Mouse (Mus musculus) heart, adult 18-20 months (tissue): ENCODE results near the gene Tspan9. TPM values are rescaled to one million over a fixed set of nuclear protein-coding genes. Genes with fewer than 3 reads are reported as not detected.

Experiments used
- DNase-seq, 2 experiments: peaks; one replicate each; pipeline ENCODE4 v3.0.0; 2021 to 2022; ENCODE audit warnings: mixed read lengths in 1 of 2
- total RNA-seq, 2 experiments: library from RNA; stranded (reverse); gene quantifications; 2 replicates each; pipeline ENCODE4 v1.2.3; 2021

Gene Tspan9
- total RNA-seq, 2 experiments from 2014 or later, result 83.1 to 104 TPM

DNA sequence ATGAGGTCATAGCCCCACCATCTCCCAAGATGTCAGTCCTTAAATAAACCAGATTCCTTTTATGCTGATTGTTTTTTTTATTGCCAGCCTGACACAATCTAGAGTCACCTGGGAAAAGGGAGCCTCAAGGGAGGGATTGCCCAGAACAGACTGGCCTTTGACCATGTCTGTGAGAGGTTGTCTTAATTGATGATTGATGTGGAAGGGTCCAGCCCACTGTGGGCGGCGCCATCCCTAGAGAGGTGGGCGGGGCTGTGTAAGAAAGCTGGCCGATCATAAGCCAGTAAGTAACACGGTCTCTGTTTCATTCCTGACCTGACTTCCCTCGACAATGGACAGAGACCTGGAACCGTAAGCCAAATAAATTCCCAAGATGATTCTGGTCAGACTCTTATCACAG lies 124.3 kb downstream of the Tspan9 start:
- DNase-seq, result no peak

DNA sequence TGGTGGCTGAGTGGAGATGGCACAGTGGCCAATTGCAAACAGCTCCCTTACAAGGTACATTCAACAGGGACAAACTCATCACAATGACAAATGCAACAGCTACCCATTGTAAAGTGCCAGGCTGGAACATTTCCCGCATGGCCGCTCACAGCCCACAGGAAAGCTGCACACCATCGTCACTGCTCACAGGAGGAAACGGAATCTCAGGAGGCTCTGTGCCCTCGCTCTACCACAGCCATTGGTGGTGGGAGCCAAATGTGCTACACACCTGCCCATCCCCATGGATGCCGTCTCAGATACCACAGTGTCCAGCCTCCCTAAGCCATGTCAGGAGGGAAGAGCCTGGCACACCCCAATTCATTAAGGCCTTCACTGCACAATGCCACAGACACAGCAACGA lies 128.1 kb downstream of the Tspan9 start:
- no peak for DNase-seq

DNA sequence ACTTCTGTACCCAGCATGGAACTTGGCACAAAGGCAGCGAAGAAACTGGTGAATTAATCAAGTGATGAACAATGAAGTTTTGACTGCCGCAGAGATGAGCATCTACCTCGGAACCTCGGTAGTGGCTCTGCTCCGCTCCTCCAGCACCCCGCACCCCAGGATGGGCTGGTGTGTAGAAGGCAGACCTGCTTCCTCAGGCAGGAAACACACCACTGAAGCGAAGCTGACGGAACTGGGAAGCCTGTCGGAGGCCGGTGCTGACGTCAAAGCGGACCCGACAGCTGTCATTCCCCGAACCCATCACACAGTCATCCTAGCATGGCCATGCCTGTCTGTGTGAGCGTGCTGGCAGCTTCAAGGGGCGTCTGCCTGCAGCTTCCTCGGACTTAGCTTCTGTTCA lies 131.6 kb downstream of the Tspan9 start:
- DNase-seq, result no peak

DNA sequence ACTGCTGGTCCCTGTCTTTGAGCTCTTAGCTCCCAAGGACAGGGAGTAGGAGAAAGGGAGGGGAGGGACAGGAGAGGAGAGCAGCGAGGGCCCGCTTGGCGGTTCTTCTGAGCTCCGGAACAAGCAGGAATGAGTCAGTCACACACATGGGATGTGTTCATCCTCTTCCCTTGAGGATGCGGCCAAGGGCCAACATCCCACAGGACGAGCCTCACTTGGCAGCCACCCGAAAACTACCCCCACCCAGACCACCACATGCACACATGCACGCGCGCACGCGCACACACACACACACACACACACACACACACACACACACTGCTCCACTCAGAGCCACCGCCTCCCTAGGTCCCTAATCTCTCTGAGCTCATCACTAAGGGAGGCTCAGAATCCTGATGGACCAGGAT lies 132.3 kb downstream of the Tspan9 start:
- peak in 1 of 2 experiments; percentile 48 for DNase-seq

DNA sequence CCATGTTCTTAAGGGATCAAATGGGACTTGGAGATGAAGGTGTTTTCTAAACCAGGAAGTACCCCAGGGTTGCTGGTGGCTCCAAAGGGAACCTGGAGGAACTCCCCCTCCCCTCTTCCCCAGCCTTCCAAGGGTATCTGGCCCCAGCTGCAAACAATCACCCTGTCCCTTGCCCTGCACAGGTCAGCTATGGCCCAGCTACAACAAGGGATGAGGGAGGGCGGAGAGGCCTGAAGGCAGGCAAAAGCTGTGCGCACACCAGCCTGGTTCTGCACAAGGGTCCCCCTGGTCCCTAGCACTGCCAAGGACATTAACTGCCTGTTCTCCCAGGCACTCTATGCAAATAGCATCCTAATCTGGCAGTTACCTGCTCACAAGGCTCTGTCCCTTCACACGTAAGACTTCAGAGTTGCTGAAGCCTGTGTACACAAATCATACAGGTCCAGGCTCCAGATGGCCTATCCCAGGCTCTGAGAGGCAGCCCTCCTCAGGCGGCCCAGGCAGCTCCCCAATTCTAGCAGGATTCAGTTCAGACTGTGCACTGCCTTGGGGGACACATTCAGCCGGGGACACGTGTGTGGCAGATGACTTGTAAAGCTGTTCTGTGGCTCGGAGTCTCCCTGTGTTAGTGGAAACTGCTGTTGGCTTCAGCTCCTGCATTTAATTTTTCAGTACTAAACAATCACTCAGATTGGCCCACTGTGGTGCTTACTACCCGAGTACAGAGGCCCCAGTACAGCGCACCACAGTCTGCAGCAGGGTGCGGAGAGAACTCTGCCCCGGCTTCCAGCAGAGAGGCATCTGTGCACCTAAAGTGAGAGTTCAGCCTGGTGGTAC lies 133.0 kb downstream of the Tspan9 start:
- no peak for DNase-seq

DNA sequence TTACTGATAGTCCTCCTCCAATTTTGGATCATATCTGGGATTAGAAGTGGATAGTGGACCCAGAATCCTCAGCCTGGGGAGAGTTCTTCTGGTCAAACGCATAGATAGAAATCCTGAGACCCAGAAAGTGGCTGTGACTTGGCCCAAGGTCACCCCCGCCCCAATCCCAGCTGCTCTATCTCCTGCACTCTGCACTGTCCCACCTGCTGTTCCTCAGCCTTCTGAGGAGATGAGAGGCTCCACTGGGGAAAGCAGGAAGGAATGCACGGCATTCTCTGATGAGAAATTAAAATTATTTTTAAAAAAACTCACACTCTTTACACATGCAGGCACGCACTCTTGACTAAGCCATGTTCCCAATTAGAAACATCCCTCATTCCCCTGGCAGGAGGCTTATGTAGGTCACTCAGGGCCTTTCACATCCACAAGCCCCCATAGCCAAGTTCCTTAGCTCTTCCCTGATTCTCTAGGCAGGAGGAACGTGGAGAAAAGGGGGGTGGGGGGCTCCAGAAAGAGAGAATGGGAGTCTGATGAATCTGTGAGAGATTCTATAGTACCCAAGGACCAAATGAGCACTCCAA lies 135.3 kb downstream of the Tspan9 start:
- DNase-seq, result no peak

DNA sequence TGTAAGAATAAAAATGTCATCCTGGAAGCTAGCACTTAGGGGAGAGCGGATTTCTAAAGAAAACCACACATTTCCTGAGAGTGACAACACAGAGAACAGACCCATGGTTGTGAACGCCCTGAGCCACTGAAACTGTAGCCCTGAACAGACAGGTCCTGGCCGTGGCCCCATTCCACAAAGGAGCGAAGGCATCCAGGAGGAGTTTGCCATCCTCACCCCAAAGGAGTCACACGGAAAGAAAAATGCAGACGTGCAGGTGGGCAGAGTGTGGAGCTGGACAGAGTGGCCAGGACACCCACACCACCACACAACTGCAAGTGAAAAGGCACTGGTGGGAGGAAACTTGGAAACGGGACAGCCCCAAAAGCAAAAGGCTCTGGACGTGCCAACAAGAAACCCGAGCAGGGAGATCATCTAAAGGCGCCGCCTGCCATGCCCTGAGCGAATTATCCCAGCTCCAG lies 136.1 kb downstream of the Tspan9 start:
- peak in 1 of 2 experiments; percentile 64 for DNase-seq

DNA sequence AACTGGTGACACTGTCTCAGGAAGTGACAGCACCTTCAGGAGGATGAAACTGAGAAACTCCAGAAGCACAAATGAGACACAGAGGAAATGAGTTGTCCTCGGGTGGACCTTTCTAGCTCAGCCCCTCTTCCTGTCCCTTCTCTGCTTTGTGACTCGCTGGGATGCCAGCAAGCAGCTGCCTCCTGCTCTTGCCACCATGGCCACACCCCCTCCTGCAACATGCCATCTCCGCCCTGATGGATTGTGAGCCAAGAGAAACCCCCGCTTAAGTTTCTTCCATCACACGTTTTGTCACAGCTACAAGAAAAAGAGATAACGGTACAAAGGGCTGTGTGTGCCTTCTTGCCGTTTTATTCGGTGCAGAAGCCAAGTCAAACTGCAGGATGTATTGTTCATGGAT lies 137.2 kb downstream of the Tspan9 start:
- DNase-seq, result no peak

DNA sequence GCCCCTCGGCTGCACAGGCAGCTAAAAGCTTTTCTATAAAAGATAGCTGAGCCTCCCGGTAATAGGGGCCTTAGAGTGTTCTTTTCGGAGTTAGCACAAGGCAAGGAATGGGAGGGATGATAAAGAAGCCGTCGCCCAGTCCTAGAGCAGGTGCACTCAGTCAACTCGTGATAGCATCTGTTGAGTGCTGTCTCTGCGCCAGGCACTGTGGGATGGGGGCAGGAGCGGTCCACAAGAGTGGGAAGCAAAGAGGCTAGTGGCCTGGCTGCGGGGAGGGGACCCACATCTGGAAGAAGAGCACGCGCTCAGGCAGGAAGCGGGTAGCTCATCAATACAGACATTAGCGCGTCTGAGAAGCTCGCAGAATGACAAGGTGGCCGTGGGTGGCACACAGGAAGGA lies 138.8 kb downstream of the Tspan9 start:
- no peak for DNase-seq

DNA sequence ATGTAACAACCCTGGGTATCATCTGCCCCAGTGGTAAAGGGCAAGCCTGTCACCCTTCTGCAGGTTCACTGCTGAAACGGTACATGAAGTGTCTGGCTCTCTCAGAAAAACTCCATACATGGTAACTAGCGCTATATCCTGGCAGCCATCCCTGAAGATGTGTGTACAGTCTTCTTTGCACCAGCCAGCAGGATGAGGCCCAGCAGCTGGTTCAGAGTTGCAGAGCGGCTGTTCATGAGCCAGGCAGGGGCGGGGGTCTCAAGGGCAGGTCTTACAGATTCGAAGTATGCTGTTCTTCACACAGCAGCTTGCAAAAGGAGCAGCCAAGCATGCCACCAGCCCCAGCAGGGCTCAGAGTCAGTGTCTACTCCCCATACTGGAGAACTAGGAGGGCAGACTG lies 139.9 kb downstream of the Tspan9 start:
- no peak for DNase-seq

DNA sequence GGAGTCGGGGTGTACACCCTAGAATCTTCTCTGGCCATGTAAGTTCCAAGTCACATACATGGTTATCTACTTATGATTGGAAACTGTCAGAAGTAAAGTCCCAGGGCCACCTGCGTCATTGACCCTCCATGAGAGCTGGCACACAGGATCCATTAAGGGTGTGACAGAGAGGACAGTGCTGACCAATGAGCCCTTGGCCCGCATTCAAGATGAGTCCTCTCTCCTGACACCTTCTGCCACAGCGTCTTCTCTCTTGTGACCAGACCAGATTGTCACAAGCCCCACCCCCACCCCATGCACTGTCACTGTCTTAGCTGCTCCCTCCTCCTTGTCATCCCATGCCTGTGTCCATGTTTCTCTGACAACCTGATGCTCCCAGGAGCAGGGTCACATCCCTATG lies 140.7 kb downstream of the Tspan9 start:
- DNase-seq, result no peak

DNA sequence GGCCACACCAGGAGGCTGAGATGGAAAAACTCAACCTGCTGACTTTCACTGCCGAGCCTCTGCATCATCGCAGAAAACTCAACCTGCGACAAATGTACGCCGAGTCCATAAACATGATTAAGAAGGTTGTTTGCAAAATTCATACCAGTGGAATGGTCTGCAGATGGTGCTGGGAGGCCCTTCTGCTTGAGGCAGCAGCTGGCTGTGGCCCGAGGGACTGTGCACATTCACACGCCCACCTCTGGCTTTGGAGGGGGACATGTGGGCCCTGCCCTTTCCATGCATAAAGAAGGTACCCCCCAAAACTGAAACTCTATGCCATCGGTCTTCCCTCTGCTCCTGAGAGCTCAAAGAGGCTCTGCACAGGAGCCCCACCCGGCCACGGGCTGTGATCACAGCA lies 141.3 kb downstream of the Tspan9 start:
- DNase-seq, result no peak

DNA sequence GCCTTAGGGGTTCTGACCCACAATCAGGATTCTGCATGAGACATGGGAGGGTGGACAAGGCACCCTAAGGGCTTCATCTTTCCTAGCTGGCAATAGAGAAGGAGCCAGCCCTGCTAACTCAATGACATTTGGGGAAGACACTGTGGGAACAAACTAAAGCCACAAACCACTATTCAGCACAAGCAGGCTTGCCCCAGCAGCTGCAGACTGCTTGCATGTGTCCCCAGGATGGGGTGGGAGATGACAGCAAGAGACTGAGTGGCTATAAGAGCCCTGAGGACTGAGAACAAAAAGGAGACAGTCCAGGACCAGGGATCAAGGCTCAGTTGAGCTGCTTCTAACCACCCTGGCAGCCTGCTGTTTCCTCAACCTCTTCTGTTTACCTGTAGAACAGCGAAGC lies 141.8 kb downstream of the Tspan9 start:
- DNase-seq, result no peak

DNA sequence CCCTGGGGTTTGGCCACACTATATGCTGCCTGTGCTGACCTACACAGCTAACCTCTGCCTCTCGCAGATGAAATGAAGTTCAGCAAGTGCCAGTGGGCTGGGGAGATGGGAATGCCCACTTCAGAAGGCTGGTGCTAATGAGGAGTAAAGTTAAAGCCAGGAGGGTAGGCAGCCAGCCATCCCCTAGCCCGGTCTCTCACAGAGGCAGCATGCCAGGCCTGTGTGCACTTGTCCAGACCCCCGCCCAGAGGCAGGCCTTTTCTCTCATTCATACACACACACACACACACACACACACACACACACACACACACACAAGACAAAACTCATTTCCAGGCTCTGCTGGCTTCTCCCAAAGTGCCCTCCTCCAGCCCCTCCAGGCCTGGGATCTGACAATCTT lies 142.6 kb downstream of the Tspan9 start:
- DNase-seq, result no peak

DNA sequence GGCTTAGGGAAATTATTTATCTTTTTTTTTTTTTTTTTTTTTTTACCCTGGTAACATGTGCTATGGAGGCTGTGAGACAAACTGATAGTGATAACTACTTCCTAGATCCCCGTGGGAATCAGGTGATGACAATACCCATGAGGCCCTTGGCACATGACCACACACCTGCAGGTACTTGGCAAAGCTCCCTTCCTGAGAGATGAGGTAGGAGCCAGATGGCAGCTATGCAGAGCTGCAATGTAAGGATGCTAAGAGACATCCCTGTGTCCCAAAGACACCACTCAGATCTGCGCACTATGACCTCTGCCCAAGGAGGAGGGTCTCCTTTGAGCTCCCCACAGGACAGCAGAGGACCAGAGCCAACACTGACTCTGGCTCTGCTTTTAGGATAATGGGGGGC lies 144.3 kb downstream of the Tspan9 start:
- no peak for DNase-seq

DNA sequence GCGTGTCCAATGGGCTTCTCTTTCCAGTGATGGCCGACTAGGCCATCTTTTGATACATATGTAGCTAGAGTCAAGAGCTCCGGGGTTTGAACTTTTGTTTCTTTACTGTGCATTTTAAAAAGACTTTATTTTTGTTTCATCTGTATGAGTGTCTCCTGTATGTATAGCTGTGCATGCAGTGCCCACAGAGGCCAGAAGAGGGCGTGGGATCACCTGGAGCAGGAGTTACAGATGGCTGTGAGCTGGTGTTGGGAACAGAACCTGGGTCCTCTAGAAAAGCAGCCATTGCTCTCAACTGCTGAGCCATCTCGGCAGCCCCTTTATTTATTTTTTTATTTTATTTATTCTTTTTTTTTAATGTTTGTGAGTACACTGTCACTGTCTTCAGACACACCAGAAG lies 146.5 kb downstream of the Tspan9 start:
- no peak for DNase-seq

DNA sequence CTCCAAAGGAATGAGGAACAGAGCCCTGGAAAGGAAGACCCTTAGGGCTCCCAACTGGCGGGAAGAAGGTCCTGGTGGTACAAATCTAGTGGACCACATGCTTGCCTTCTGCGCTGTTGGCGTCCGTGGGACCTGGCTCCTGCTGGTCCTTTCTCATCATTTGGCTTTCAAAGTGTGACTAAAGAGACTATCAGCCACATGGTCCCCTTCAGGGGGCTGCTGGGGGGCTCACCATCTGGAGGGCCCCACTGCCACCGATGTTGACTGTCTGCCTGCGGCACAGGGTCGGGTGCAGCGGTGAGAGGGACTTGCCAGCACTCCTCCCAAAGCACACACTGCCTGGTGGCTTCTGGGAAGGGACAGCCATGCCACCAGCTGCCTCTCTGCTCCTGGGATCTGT lies 150.4 kb downstream of the Tspan9 start:
- DNase-seq, result no peak

DNA sequence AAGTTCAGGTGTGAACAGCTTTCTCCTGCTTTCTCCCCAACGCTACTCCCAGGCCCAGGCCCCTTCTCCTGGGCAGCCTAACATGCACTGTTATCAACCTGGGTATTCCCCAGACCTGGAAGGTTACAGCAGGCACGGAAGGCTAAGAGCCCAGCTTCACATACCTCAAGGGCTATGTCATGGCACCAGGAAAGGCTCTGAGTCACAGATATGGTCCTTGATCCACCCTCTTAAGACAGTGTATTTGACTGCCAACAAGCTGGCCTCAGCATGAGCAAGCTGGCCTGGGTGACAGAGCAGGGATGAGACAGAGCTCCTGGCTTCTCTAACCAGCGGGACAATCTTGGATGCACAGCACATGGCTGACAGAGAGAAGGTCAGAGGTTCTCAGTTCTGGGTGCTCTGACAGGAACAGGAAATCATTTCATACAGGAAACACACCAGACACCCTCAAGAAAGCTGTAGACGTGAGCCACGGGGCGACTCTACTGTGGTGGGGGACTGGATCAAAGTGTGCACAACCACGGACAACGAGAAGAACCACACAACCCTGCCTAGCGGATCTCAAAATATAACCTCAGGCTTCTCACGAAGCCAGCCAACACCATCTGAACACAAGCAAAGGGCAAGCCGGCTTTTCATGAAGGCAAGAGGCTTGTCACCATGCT lies 151.8 kb downstream of the Tspan9 start:
- peak; percentile 70 to 83 for DNase-seq

DNA sequence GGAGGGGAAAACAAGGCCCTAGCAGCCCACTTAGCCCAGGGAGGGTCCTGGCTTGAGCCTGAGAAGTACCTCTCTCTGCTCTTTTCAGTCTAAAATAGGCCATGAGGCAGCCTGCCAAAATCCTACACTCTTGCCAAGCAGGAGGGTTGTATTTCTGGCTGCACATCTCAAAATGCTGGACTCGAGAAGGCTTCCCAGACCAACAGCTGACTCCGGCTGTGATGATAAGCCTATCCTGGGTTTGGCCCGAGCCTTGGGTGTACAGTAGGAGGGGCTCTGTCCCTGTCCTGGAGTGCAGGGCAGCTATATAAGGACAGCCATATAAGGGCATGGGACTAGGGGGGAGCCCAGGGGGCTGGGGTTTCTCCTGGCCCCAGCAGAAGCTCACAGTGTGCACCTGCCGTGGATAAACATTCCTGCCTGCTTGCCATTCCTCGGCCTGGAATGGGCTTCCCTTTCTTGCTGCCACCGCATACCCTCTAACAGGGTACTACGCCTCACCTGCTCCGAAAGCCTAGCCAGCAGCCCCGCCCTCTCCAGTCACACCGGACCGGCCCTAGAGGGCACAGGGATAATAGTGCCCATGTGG lies 153.7 kb downstream of the Tspan9 start:
- DNase-seq, result peak; percentile 95 to 96

DNA sequence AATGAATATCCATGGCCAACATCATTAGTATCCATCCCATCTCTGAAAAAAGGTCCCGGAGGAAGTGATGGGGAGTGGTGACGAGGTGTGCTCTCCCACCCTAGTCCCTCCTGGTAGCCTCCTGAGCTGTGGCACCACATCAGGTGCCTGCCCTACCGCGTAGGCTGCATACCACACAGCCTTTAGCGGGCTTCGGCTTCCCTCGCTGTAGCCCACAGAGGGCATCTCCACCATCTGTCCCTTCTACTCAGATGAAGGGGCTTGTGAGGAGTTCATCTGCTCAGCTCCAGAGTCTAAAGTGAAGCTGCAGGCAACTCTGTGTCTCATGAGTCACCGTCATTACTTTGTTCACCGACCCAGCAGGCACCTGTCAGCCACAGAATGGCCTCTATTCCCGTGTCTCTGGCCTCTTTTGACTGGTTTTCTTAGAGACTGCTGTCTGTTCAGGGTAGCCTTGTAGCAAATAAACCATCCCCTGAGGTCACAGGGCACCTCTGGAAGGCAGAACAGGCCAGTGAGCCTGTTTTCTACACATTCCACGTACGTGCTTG lies 154.4 kb downstream of the Tspan9 start:
- no peak for DNase-seq

DNA sequence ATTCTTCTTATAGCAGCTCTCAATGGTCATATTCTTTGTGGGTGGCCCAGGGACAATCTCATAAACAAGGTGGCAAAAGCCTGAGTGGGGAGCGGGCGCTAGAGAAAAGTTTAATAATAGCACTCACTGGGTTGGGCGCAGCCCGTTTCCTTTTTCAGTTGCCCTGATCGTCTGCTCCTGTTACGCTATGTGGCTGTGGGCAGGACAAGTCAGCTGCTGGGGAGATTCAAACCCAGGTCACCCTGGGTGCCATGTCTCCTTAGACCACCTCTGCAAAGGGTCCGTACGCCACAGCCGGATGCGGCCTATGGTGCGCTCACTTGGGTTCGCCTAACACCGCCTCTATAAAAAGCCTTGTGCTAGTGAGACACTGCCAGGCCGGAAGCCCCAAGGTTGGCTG lies 156.0 kb downstream of the Tspan9 start:
- peak; percentile 49 to 61 for DNase-seq

DNA sequence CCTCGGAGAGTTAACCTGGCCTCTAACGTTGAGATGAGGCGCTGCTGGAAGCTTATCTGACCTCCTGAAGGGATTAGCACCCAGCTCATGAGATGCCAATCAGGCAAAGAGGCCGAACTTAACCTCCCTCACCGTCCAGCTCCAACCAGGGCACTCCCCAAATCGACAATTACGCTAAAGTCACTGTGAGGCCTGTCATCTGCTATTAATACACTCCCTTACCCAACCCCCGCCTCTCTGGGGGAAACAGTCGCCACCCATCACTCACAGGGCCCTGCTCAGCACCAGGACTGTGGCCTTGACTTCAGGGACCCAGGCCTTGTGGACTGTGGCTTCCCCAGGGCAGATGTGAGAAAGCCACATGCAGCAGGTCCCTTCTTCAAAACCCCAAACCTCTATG lies 157.0 kb downstream of the Tspan9 start:
- peak; percentile 68 to 70 for DNase-seq

DNA sequence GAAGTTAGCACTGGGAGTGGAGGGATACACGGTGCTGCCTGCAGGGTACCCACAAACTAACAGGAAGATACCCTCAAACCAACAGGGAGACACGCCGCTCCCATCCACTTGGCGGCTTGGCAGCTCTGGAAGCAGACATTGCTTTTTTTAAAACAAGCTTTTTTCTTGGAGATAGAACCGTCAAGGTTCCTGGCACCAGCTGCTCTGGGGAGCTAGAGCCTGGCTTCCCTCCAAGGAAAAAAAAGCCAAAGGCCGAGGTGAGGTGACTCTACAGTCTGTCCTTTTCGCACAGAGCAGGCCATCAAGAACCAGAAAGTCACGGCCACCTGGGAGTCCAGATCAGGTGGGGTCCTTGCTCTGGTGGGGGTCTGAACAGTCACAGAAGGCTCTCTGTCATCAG lies 162.2 kb downstream of the Tspan9 start:
- peak; percentile 42 to 60 for DNase-seq
